Mouse (Mus musculus): ENCODE data around the gene Ifna16. TPM values are rescaled to one million over a fixed set of nuclear protein-coding genes. Genes with fewer than 3 reads are reported as not detected.

The Ifna16 gene
- total RNA-seq, 2 experiments from 2014 or later: not detected

- DNase-seq (ENCODE audit: low spot score in 2 of 2): no peak
Observed at GRCm38 (mm10) chr4:88644359-88644758, 32.4 kb downstream of the Ifna16 start, which contains the start of gene Ifna13. Gene Ifna13 (minus strand): TSS chr4:88644459.

GRCm38 (mm10) chr4:88642526-88642925 is 34.2 kb downstream of the Ifna16 start:
- DNase-seq (ENCODE audit: low spot score in 2 of 2): no peak

- peak; percentile 91 to 94 for DNase-seq (ENCODE audit: low spot score in 2 of 2)
Observed at GRCm38 (mm10) chr4:88641077-88641831, 35.5 kb downstream of the Ifna16 start.

GRCm38 (mm10) chr4:88640704-88641076 is 36.0 kb downstream of the Ifna16 start:
- DNase-seq (ENCODE audit: low spot score in 2 of 2): no peak

GRCm38 (mm10) chr4:88634311-88634710 is 42.4 kb downstream of the Ifna16 start, which contains the start of gene C87499:
Gene C87499 (minus strand): TSS chr4:88634411.
- DNase-seq (ENCODE audit: low spot score in 2 of 2): no peak

Other genes starting within 250 kb of the Ifna16 start
- 1 to 10 TPM; 1.8 to 3.0 TPM for gene Hacd4, start 238.0 kb downstream of the Ifna16 start, total RNA-seq (2021)
- gene Ifnb1, start 154.2 kb downstream of the Ifna16 start, total RNA-seq (2021): not detected
- gene Ifna15, start 118.7 kb downstream of the Ifna16 start, total RNA-seq (2021): not detected
- gene Ifna14, start 105.1 kb downstream of the Ifna16 start, total RNA-seq (2021): not detected
- not detected for gene Ifna9, start 84.5 kb downstream of the Ifna16 start, total RNA-seq (2021)
- not detected for gene Ifna12, start 73.5 kb downstream of the Ifna16 start, total RNA-seq (2021)
- gene C87499, start 42.5 kb downstream of the Ifna16 start, total RNA-seq (2021): not detected
- not detected for gene Ifna13, start 32.5 kb downstream of the Ifna16 start, total RNA-seq (2021)
- not detected for gene Ifna2, start 7.0 kb upstream of the Ifna16 start, total RNA-seq (2021)
- not detected for gene Ifnab, start 14.4 kb upstream of the Ifna16 start, total RNA-seq (2021)
- 1 to 10 TPM; 1.1 to 2.1 TPM for gene Gm26566, start 44.9 kb upstream of the Ifna16 start, total RNA-seq (2021)
- 100 to 1,000 TPM; 105 to 106 TPM for gene Klhl9, start 45.5 kb upstream of the Ifna16 start, total RNA-seq (2021)
- not detected for gene Gm13271, start 77.9 kb upstream of the Ifna16 start, total RNA-seq (2021)
- gene Gm13283, start 83.2 kb upstream of the Ifna16 start, total RNA-seq (2021): not detected
- not detected for gene Gm13290, start 96.9 kb upstream of the Ifna16 start, total RNA-seq (2021)
- not detected for gene Gm13289, start 100.0 kb upstream of the Ifna16 start, total RNA-seq (2021)
- not detected for gene Gm13272, start 102.9 kb upstream of the Ifna16 start, total RNA-seq (2021)
- gene Ifnz, start 105.2 kb upstream of the Ifna16 start, total RNA-seq (2021): not detected
- gene Gm13276, start 108.8 kb upstream of the Ifna16 start, total RNA-seq (2021): not detected
- gene Gm13277, start 111.7 kb upstream of the Ifna16 start, total RNA-seq (2021): not detected
- not detected for gene Gm13278, start 114.6 kb upstream of the Ifna16 start, total RNA-seq (2021)
- not detected for gene Gm13275, start 117.6 kb upstream of the Ifna16 start, total RNA-seq (2021)
- not detected for gene Gm13279, start 120.5 kb upstream of the Ifna16 start, total RNA-seq (2021)
- not detected for gene Gm13285, start 122.7 kb upstream of the Ifna16 start, total RNA-seq (2021)
- gene Gm13287, start 126.3 kb upstream of the Ifna16 start, total RNA-seq (2021): not detected
- not detected for gene Gm13288, start 128.6 kb upstream of the Ifna16 start, total RNA-seq (2021)
- gene Ifna7, start 139.3 kb upstream of the Ifna16 start, total RNA-seq (2021): not detected
- not detected for gene Ifna11, start 143.0 kb upstream of the Ifna16 start, total RNA-seq (2021)
- gene Ifna6, start 150.5 kb upstream of the Ifna16 start, total RNA-seq (2021): not detected
- gene Ifna5, start 158.6 kb upstream of the Ifna16 start, total RNA-seq (2021): not detected
- gene Ifna4, start 164.9 kb upstream of the Ifna16 start, total RNA-seq (2021): not detected
- not detected for gene Ifna1, start 173.2 kb upstream of the Ifna16 start, total RNA-seq (2021)
- gene Ifne, start 203.3 kb upstream of the Ifna16 start, total RNA-seq (2021): not detected